Mouse (Mus musculus) embryo, embryonic 11 days (tissue): ENCODE measurements around the gene Lnpk.

Experiments used
- DNase-seq: peaks from one replicate; pipeline ENCODE4 v3.0.0-alpha.2; 2015

The Lnpk gene

DNA sequence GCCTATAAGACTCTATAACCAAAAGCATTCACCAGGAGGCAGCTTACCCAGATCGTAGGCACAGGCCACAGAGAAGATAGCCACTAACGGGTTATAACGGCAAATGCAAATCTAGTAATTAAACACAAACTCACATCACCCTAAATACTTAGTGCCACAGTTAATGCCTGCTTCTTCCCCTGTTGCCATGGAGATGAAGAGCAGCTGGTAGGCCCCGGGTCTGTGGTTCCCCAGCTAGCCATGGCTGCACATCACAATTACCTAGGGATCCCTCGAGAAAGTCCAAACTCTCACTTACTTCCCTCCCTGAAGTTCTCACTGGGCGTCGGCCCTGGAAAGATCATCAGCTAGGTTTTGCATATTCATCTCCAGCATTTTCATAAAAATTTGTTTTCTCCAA, 90.8 kb downstream of the Lnpk start:
- no peak for DNase-seq

DNA sequence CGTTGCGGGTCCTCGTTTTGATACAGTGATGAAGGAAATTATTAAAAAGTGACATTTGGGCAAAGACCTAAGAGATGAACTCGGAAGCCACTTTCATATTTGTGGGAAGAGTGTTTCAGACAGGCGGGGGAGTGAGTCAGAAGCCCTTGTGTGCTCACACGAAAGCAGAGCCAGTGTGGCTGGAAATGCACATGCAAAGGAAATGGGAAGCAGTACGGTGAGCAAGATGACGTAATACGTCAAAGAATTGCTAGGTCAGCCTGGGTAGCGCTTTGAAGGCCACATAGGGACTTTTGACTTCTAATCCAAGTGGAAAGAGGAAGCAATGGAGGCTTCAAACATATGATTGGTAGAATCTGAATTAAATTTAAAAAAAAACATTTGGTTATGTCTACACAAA, 96.6 kb downstream of the Lnpk start:
- DNase-seq = no peak

DNA sequence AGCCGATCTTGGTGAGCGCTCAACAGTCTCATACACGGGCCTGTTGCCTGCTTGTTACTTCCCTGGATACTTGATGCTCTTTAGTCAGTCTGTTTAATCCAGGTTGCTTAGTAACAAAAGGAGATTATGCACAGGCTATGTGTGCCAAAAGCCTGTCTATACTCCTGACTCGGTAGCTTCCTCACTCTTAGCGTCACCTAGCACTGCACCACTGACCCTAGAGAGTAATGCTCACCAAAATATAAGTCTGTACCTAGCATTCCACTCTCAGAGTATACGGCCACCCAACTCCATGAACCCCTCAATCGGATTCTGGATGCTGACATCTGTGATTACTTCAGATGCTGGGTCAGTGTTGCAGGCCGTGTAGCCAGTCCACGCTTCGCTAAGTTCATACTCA, 97.1 kb downstream of the Lnpk start:
- no peak for DNase-seq
